Mouse (Mus musculus): ENCODE measurements around the gene Mrps11. TPM values are rescaled to one million over a fixed set of nuclear protein-coding genes. Genes with fewer than 3 reads are reported as not detected.

Gene Mrps11
- polyA plus RNA-seq, 1 experiment from 2014 or later, result 84.2 TPM

Other genes with a start within 250 kb of the Mrps11 start
- 56.4 and 75.0 TPM in 2 replicates for gene Ntrk3, start 45.1 kb upstream of the Mrps11 start, polyA plus RNA-seq (2015; fragmentation: Nextera tagmentation; extraction: Ambion mirVana)
- 87.7 and 89.1 TPM in 2 replicates for gene Mrpl46, start 412 bp downstream of the Mrps11 start, polyA plus RNA-seq (2015; fragmentation: Nextera tagmentation; extraction: Ambion mirVana)
- gene Det1, start 64.1 kb downstream of the Mrps11 start, polyA plus RNA-seq (2015; fragmentation: Nextera tagmentation; extraction: Ambion mirVana), result 21.4 and 22.5 TPM in 2 replicates
- gene Aen, start 112.7 kb downstream of the Mrps11 start, polyA plus RNA-seq (2015; fragmentation: Nextera tagmentation; extraction: Ambion mirVana), result 45.4 and 45.7 TPM in 2 replicates
- 136 and 152 TPM in 2 replicates for gene Isg20, start 130.3 kb downstream of the Mrps11 start, polyA plus RNA-seq (2015; fragmentation: Nextera tagmentation; extraction: Ambion mirVana)